Mouse (Mus musculus) kidney, embryonic 16.5 days (tissue): Measurements from ENCODE around the gene Arhgap19. TPM values are rescaled to one million over a fixed set of nuclear protein-coding genes. Genes with fewer than 3 reads are reported as not detected.

Experiments used
- ATAC-seq: fragments of 200-750 bp; cut with Nextera tagmentation; 2 replicates; pipeline ENCODE4 v1.8.0; 2017; ENCODE audit warnings: moderate TSS enrichment; ENCODE audit not compliant: low FRiP score, low TSS enrichment
- H3K27ac ChIP-seq: fragments of 300-500 bp; sonication (generic); 2 replicates; pipeline ENCODE4 v1.5.1; 2014; ENCODE audit warnings: low read length
- H3K27me3 ChIP-seq: fragments of 300-500 bp; sonication (generic); 2 replicates; pipeline ENCODE4 v1.6.1; 2014; ENCODE audit warnings: low read length, control low read depth, mixed read lengths; ENCODE audit not compliant: insufficient read depth
- H3K36me3 ChIP-seq: fragments of 300-500 bp; sonication (generic); 2 replicates; pipeline ENCODE4 v1.6.1; 2014; ENCODE audit warnings: low read length, control low read depth, mixed read lengths; ENCODE audit not compliant: insufficient read depth
- H3K4me1 ChIP-seq: fragments of 300-500 bp; sonication (generic); 2 replicates; pipeline ENCODE4 v1.6.1; 2014; ENCODE audit warnings: low read length, control low read depth, mixed read lengths; ENCODE audit not compliant: insufficient read depth
- H3K4me2 ChIP-seq: fragments of 300-500 bp; sonication (generic); replicated peaks from 2 replicates; pipeline ENCODE4 v1.6.1; 2014; ENCODE audit warnings: low read depth, low read length
- H3K4me3 ChIP-seq: fragments of 300-500 bp; sonication (generic); 2 replicates; pipeline ENCODE4 v1.5.1; 2014; ENCODE audit warnings: mild to moderate bottlenecking, low read length
- H3K9ac ChIP-seq: fragments of 300-500 bp; sonication (generic); replicated peaks from 2 replicates; pipeline ENCODE4 v1.6.1; 2014; ENCODE audit warnings: low read length
- H3K9me3 ChIP-seq: fragments of 300-500 bp; sonication (generic); 2 replicates; pipeline ENCODE4 v1.6.1; 2016; ENCODE audit warnings: low read length, control low read depth
- WGBS: fragments of 180-500 bp; shearing (Covaris S2); extraction: QIAGEN DNeasy Blood & Tissue Kit; methylation state at CpG from one replicate; pipeline ENCODE4 v1.1.7; 2014; 5-methylcytosine and 5-hydroxymethylcytosine counted together
- polyA plus RNA-seq: library from polyadenylated mRNA; unstranded; fragments of >200 nt; fragmentation: Nextera tagmentation; extraction: Ambion mirVana; gene quantifications from 2 replicates; pipeline ENCODE4 v1.2.1, GENCODE M21; 2015

Arhgap19 gene
- polyA plus RNA-seq, 1 experiment from 2014 or later = 28.0 TPM

GRCm38 (mm10) chr19:41821436-41821835 lies 19.6 kb upstream of the Arhgap19 start:
- H3K27ac ChIP-seq = no peak overlapping the region
- 13% methylated on average over 5 of the region's 5 CpGs for WGBS
- no peak overlapping the region for H3K9ac ChIP-seq
- no peaks in the 10 kb centered on the region for H3K9me3 ChIP-seq
- H3K4me3 ChIP-seq = no peak overlapping the region
- no peak overlapping the region for H3K4me2 ChIP-seq
- no peaks in the 10 kb centered on the region for H3K27me3 ChIP-seq
- no peak for ATAC-seq
- H3K4me1 ChIP-seq = peaks cover 7% of the 10 kb centered on the region; the same call in 1 of the 2 replicates
- no peaks in the 10 kb centered on the region for H3K36me3 ChIP-seq

DNA sequence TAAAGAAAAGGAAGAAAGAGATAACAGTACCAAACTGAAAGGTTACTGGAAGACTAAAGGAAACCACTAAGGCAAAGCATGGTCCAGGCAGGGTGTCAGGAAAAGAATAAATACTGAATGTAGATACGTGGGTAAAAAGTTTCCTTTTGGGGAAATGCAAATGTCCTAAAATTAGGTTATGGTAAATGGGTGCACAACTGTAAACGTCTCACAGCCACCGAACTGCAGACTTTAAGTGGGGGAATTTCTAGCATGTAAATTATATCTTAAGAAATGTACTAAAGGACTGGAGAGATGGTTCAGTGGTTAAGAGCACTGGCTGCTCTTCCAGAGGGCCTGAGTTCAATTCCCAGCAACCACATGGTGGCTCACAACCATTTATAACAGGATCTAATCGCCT lies 16.9 kb upstream of the Arhgap19 start:
- no peak overlapping the region for H3K27ac ChIP-seq
- H3K27me3 ChIP-seq = no peaks in the 10 kb centered on the region
- 0 out of 2 replicates have a peak, but pooled peaks cover 1% of the 10 kb centered on the region for H3K9me3 ChIP-seq
- no peaks in the 10 kb centered on the region for H3K36me3 ChIP-seq
- no peak overlapping the region for H3K4me2 ChIP-seq
- H3K4me3 ChIP-seq = no peak overlapping the region
- H3K4me1 ChIP-seq = peaks cover 7% of the 10 kb centered on the region; the same call in 1 of the 2 replicates
- WGBS = 85% methylated on average over 4 of the region's 4 CpGs
- no peak overlapping the region for H3K9ac ChIP-seq
- no peak for ATAC-seq

DNA sequence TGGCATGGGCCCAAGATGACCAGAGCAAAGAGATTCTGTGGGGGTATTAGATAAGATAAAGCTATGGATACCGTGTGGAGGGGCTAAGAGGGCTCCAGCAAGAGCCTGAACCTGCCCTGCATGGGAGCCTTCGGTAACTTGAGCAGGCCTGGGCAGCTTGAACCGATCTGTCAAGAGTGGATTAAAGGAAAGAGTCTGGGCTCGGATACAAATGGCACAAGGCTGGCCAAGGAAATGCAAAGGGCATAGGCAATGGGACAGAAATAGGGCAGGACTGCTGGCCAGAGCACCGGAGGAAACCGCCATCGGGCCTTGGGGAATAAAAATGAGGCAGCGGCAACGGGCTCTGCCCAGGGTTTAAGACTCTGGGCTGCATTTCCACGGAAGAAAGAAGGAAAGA lies 15.5 kb upstream of the Arhgap19 start:
- Histone ChIP-seq H3K9me3 (0 out of 2 replicates have a peak, but pooled peaks cover 2% of the 10 kb centered on the region), H3K27ac (no peak overlapping the region), H3K9ac (no peak overlapping the region), H3K27me3 (no peaks in the 10 kb centered on the region), H3K4me1 (peaks cover 7% of the 10 kb centered on the region; the same call in 1 of the 2 replicates), H3K36me3 (no peaks in the 10 kb centered on the region), H3K4me2 (no peak overlapping the region), H3K4me3 (no peak overlapping the region)
- 51% methylated on average over 10 of the region's 10 CpGs for WGBS
- ATAC-seq = peak; percentile 74; the same call in 1 of the 2 replicates

- H3K27me3 ChIP-seq = no peaks in the 10 kb centered on the region
- no peak for ATAC-seq
- H3K4me1 ChIP-seq = peaks cover 7% of the 10 kb centered on the region; the same call in 1 of the 2 replicates
- H3K27ac ChIP-seq = no peak overlapping the region
- H3K4me2 ChIP-seq = no peak overlapping the region
- no peak overlapping the region for H3K9ac ChIP-seq
- H3K4me3 ChIP-seq = no peak overlapping the region
- H3K36me3 ChIP-seq = no peaks in the 10 kb centered on the region
- 0 out of 2 replicates have a peak, but pooled peaks cover 2% of the 10 kb centered on the region for H3K9me3 ChIP-seq
- 54% methylated on average over 5 of the region's 5 CpGs for WGBS
These were observed 15.1 kb upstream of the Arhgap19 start for GRCm38 (mm10) chr19:41816915-41817314.

- ATAC-seq = no peak
- H3K4me2 ChIP-seq = no peak overlapping the region
- H3K36me3 ChIP-seq = no peaks in the 10 kb centered on the region
- no peaks in the 10 kb centered on the region for H3K27me3 ChIP-seq
- WGBS = 42% methylated on average over 5 of the region's 5 CpGs
- peaks cover 7% of the 10 kb centered on the region; the same call in 1 of the 2 replicates for H3K4me1 ChIP-seq
- no peak overlapping the region for H3K4me3 ChIP-seq
- no peak overlapping the region for H3K27ac ChIP-seq
- no peak overlapping the region for H3K9ac ChIP-seq
- H3K9me3 ChIP-seq = 0 out of 2 replicates have a peak, but pooled peaks cover 2% of the 10 kb centered on the region
These were observed 14.6 kb upstream of the Arhgap19 start for GRCm38 (mm10) chr19:41816410-41816809.

DNA sequence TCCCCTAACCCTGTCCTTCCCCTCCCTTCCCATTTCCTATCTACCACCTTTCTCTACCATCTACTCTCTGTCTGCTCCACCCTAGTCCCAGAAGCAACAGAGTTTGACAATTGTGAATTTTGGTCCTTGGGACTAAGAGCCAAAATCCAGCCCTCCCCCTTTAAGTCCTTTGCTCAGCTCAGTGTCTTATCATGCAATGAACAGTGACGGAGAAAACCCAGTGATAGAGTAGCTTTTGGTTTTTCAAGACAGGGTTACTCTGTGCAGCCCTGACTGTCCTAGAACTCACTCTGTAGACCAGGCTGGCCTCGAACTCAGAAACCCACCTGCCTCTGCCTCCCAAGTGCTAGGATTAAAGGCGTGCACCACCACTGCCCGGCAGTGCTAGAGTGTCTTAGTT lies 11.5 kb upstream of the Arhgap19 start:
- Histone ChIP-seq H3K27me3 (no peaks in the 10 kb centered on the region), H3K9ac (no peak overlapping the region), H3K4me3 (no peak overlapping the region), H3K4me2 (no peak overlapping the region), H3K9me3 (0 out of 2 replicates have a peak, but pooled peaks cover 2% of the 10 kb centered on the region), H3K4me1 (peaks cover 7% of the 10 kb centered on the region; the same call in 1 of the 2 replicates), H3K27ac (no peak overlapping the region), H3K36me3 (no peaks in the 10 kb centered on the region)
- ATAC-seq = no peak
- 90% methylated on average over 4 of the region's 4 CpGs for WGBS

- no peak overlapping the region for H3K4me2 ChIP-seq
- H3K4me3 ChIP-seq = no peak overlapping the region
- H3K9ac ChIP-seq = no peak overlapping the region
- H3K9me3 ChIP-seq = 0 out of 2 replicates have a peak, but pooled peaks cover 2% of the 10 kb centered on the region
- H3K27me3 ChIP-seq = no peaks in the 10 kb centered on the region
- H3K4me1 ChIP-seq = peaks cover 7% of the 10 kb centered on the region; the same call in 1 of the 2 replicates
- H3K27ac ChIP-seq = no peak overlapping the region
- no peak for ATAC-seq
- H3K36me3 ChIP-seq = no peaks in the 10 kb centered on the region
- WGBS = 87% methylated on average over 10 of the region's 10 CpGs
These were observed 10.7 kb upstream of the Arhgap19 start for GRCm38 (mm10) chr19:41812525-41812924.

- H3K27me3 ChIP-seq = no peaks in the 10 kb centered on the region
These were observed 8.2 kb upstream of the Arhgap19 start for GRCm38 (mm10) chr19:41810074-41810473.

GRCm38 (mm10) chr19:41808104-41808634 lies 6.3 kb upstream of the Arhgap19 start:
- WGBS = 81% methylated on average over 8 of the region's 8 CpGs
- Histone ChIP-seq H3K4me1 (no peaks in the 10 kb centered on the region), H3K36me3 (no peaks in the 10 kb centered on the region), H3K27me3 (no peaks in the 10 kb centered on the region), H3K27ac (no peak overlapping the region), H3K9me3 (peaks cover 5% of the 10 kb centered on the region), H3K4me2 (no peak overlapping the region), H3K4me3 (no peak overlapping the region), H3K9ac (no peak overlapping the region)
- no peak for ATAC-seq

More at GRCm38 (mm10) chr19:41810074-41810473, 8.2 kb upstream of the Arhgap19 start:
- Histone ChIP-seq H3K36me3 (no peaks in the 10 kb centered on the region), H3K9me3 (peaks cover 8% of the 10 kb centered on the region), H3K4me1 (no peaks in the 10 kb centered on the region), H3K4me2 (no peak overlapping the region), H3K4me3 (no peak overlapping the region), H3K9ac (no peak overlapping the region), H3K27ac (0 out of 2 replicates have a peak overlapping the region, but pooled peaks have one; percentile 28)
- ATAC-seq = peak; percentile 72; the same call in 1 of the 2 replicates
- 52% methylated on average over 5 of the region's 5 CpGs for WGBS

GRCm38 (mm10) chr19:41807497-41807896 lies 5.7 kb upstream of the Arhgap19 start:
- Histone ChIP-seq H3K9me3 (peaks cover 5% of the 10 kb centered on the region), H3K4me1 (no peaks in the 10 kb centered on the region), H3K36me3 (no peaks in the 10 kb centered on the region), H3K27me3 (no peaks in the 10 kb centered on the region), H3K27ac (no peak overlapping the region), H3K4me2 (no peak overlapping the region), H3K4me3 (no peak overlapping the region), H3K9ac (no peak overlapping the region)
- ATAC-seq = no peak
- WGBS = 83% methylated on average over 9 of the region's 9 CpGs
